Mouse (Mus musculus): ENCODE data around the gene Smim13. TPM values are rescaled to one million over a fixed set of nuclear protein-coding genes. Genes with fewer than 3 reads are reported as not detected.
"Not testable (repeated sequence)": the region's sequence is repeated elsewhere in the genome, so short reads cannot be mapped to it uniquely, and the experiment has no call there.

Smim13 gene
- total and polyA plus RNA-seq, 2 experiments, result 5.2 to 14.6 TPM

GRCm38 (mm10) chr13:41256962-41257361, 7.3 kb downstream of the Smim13 start:
- TF ChIP-seq POLR2A (IDR thresholded peaks at IDR 0.05; ENCODE audit: extremely low read depth, insufficient read depth, low read length), result no peak
- no peak for TF ChIP-seq CTCF (IDR thresholded peaks at IDR 0.05; ENCODE audit: low read depth, low read length)
- H3K27ac ChIP-seq (replicated peaks; ENCODE audit: insufficient read depth, low read depth, low read length), result no peak overlapping the region
- no peak overlapping the region for H3K4me3 ChIP-seq (ENCODE audit: insufficient read depth, low read depth, low read length)
- 94% methylated on average over 3 of the region's 3 CpGs for WGBS
- H3K9ac ChIP-seq (ENCODE audit: low read depth, low read length), result no peak overlapping the region
- DNase-seq (ENCODE audit: extremely low read depth, low read depth, low spot score), result no peak
- H3K36me3 ChIP-seq (ENCODE audit: control insufficient read depth, insufficient read depth, low read length), result no peaks in the 10 kb centered on the region
- peaks cover 35% of the 10 kb centered on the region for H3K79me2 ChIP-seq (ENCODE audit: control insufficient read depth, insufficient read depth, low read length)
- H3K4me1 ChIP-seq (ENCODE audit: control insufficient read depth, insufficient read depth, low read length), result peaks cover 5% of the 10 kb centered on the region
- H3K27me3 ChIP-seq (ENCODE audit: control insufficient read depth, insufficient read depth, low read length), result no peaks in the 10 kb centered on the region

DNA sequence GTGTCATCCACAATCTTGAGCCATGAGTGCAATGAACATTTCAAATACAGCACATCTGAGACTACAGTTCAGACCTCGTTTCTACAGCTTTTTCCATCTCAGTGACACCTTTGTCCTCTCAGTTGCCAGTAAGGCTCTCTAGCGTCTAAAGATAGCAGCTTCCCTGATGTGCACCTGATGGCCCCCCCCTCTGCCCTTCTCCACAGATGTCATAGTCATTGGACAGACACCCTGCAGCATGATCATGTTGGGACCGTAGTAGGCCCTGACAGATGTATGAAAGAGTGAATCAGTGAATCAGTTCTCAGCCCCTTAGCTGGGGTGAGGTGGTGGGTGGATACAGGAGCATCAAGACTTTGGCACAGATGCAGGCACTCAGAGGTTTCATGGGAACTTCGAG, 8.2 kb downstream of the Smim13 start:
- DNase-seq (ENCODE audit: extremely low read depth, low read depth, low spot score), result no peak
- Histone ChIP-seq H3K4me3 (ENCODE audit: insufficient read depth, low read depth, low read length) (no peak overlapping the region), H3K36me3 (ENCODE audit: control insufficient read depth, insufficient read depth, low read length) (no peaks in the 10 kb centered on the region), H3K27ac (replicated peaks; ENCODE audit: insufficient read depth, low read depth, low read length) (no peak overlapping the region), H3K9ac (ENCODE audit: low read depth, low read length) (no peak overlapping the region), H3K79me2 (ENCODE audit: control insufficient read depth, insufficient read depth, low read length) (peaks cover 34% of the 10 kb centered on the region; the same call in 1 of the 2 replicates), H3K27me3 (ENCODE audit: control insufficient read depth, insufficient read depth, low read length) (no peaks in the 10 kb centered on the region), H3K4me1 (ENCODE audit: control insufficient read depth, insufficient read depth, low read length) (no peaks in the 10 kb centered on the region; the same call in 1 of the 2 replicates)
- WGBS, result 92% methylated on average over 4 of the region's 4 CpGs
- TF ChIP-seq POLR2A (IDR thresholded peaks at IDR 0.05; ENCODE audit: extremely low read depth, insufficient read depth, low read length) (no peak), CTCF (IDR thresholded peaks at IDR 0.05; ENCODE audit: low read depth, low read length) (no peak)

- 95% methylated on average over 8 of the region's 8 CpGs for WGBS
- H3K4me3 ChIP-seq (ENCODE audit: insufficient read depth, low read depth, low read length); DNase-seq (ENCODE audit: extremely low read depth, low read depth, low spot score); H3K36me3 ChIP-seq (ENCODE audit: control insufficient read depth, insufficient read depth, low read length); H3K4me1 ChIP-seq (ENCODE audit: control insufficient read depth, insufficient read depth, low read length); H3K27me3 ChIP-seq (ENCODE audit: control insufficient read depth, insufficient read depth, low read length); H3K9ac ChIP-seq (ENCODE audit: low read depth, low read length); H3K27ac ChIP-seq (replicated peaks; ENCODE audit: insufficient read depth, low read depth, low read length): not testable (repeated sequence)
- peaks cover 29% of the 10 kb centered on the region; the same call in 1 of the 2 replicates for H3K79me2 ChIP-seq (ENCODE audit: control insufficient read depth, insufficient read depth, low read length)
Measured at GRCm38 (mm10) chr13:41261617-41262016, 12.0 kb downstream of the Smim13 start.

DNA sequence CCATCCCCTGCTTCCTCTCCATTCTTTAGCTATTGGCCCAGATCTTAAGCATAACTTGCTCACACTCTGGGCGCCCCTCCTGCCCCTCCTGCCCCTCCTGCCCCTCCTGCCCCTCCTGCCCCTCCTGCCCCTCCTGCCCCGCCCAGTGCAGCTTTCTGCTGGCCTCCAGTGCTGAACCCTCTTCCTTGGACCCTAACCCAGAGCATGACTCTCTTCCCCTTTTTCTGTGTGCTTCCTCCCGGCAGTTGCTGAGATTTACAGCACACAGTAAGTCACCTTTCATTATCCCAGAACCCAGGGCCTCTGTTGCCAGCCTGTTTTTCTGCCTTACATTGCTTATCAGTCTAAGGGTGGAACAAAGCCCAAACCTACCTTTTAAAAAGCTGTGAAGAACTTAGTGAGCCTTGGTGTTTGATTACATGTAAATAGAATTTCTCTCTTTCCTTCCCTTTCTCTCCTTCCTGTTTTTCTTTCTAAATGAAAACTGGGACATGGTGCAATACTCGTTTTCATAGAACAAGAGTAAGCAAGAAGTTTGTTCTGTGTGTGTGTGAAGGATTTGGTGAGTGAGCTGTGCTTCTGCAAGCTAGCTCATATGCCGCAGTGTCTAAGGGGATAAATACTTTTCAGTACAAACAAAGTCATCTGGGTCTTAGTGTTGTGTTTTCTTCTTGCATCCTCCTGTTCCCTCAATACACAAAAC, 13.8 kb downstream of the Smim13 start:
- Histone ChIP-seq H3K36me3 (ENCODE audit: control insufficient read depth, insufficient read depth, low read length) (no peaks in the 10 kb centered on the region), H3K9ac (ENCODE audit: low read depth, low read length) (no peak overlapping the region), H3K27me3 (ENCODE audit: control insufficient read depth, insufficient read depth, low read length) (no peaks in the 10 kb centered on the region), H3K4me1 (ENCODE audit: control insufficient read depth, insufficient read depth, low read length) (no peaks in the 10 kb centered on the region; the same call in 1 of the 2 replicates), H3K79me2 (ENCODE audit: control insufficient read depth, insufficient read depth, low read length) (peaks cover 19% of the 10 kb centered on the region; the same call in 1 of the 2 replicates), H3K4me3 (ENCODE audit: insufficient read depth, low read depth, low read length) (no peak overlapping the region), H3K27ac (replicated peaks; ENCODE audit: insufficient read depth, low read depth, low read length) (no peak overlapping the region)
- TF ChIP-seq POLR2A (IDR thresholded peaks at IDR 0.05; ENCODE audit: extremely low read depth, insufficient read depth, low read length) (no peak), CTCF (IDR thresholded peaks at IDR 0.05; ENCODE audit: low read depth, low read length) (no peak)
- 70% methylated on average over 5 of the region's 5 CpGs for WGBS
- peak; percentile 33 for DNase-seq (ENCODE audit: extremely low read depth, low read depth, low spot score)

- Histone ChIP-seq H3K27ac (replicated peaks; ENCODE audit: insufficient read depth, low read depth, low read length) (no peak overlapping the region), H3K4me1 (ENCODE audit: control insufficient read depth, insufficient read depth, low read length) (no peaks in the 10 kb centered on the region; the same call in 1 of the 2 replicates)
- no peak for DNase-seq (ENCODE audit: extremely low read depth, low read depth, low spot score)
Measured at GRCm38 (mm10) chr13:41267827-41268408, 18.3 kb downstream of the Smim13 start.

More at GRCm38 (mm10) chr13:41267827-41268408, 18.3 kb downstream of the Smim13 start:
- Histone ChIP-seq H3K9ac (ENCODE audit: low read depth, low read length) (no peak overlapping the region), H3K4me3 (ENCODE audit: insufficient read depth, low read depth, low read length) (no peak overlapping the region), H3K36me3 (ENCODE audit: control insufficient read depth, insufficient read depth, low read length) (no peaks in the 10 kb centered on the region; the same call in 1 of the 2 replicates), H3K79me2 (ENCODE audit: control insufficient read depth, insufficient read depth, low read length) (peaks cover 16% of the 10 kb centered on the region; the same call in 1 of the 2 replicates), H3K27me3 (ENCODE audit: control insufficient read depth, insufficient read depth, low read length) (no peaks in the 10 kb centered on the region)
- 66% methylated on average over 7 of the region's 7 CpGs for WGBS
- TF ChIP-seq POLR2A (IDR thresholded peaks at IDR 0.05; ENCODE audit: extremely low read depth, insufficient read depth, low read length) (no peak), CTCF (IDR thresholded peaks at IDR 0.05; ENCODE audit: low read depth, low read length) (no peak)

Data from liver, adult 2 months (tissue).